Mouse (Mus musculus): ENCODE data around the gene Rab19. TPM values are rescaled to one million over a fixed set of nuclear protein-coding genes. Genes with fewer than 3 reads are reported as not detected.

Gene Rab19
- polyA plus RNA-seq, 1 experiment from 2014 or later: 0.30 TPM

GRCm38 (mm10) chr6:39420867-39421266 is 39.9 kb downstream of the Rab19 start:
- Histone ChIP-seq H3K27ac (ENCODE audit: low read length) (no peak overlapping the region), H3K9me3 (ENCODE audit: control insufficient read depth, low read length) (no peaks in the 10 kb centered on the region)
- 44% methylated on average over 4 of the region's 4 CpGs for WGBS

GRCm38 (mm10) chr6:39423130-39423551 is 42.2 kb downstream of the Rab19 start:
- Histone ChIP-seq H3K4me2 (ENCODE audit: low read length) (no peak overlapping the region), H3K4me1 (replicated peaks; ENCODE audit: control insufficient read depth, insufficient read depth, low read length) (peaks cover 3% of the 10 kb centered on the region), H3K36me3 (ENCODE audit: control insufficient read depth, insufficient read depth) (no peaks in the 10 kb centered on the region), H3K9ac (replicated peaks; ENCODE audit: low read depth, low read length) (no peak overlapping the region), H3K9me3 (ENCODE audit: control insufficient read depth, low read length) (no peaks in the 10 kb centered on the region), H3K4me3 (replicated peaks; ENCODE audit: low read length) (no peak overlapping the region), H3K27ac (ENCODE audit: low read length) (no peak overlapping the region), H3K27me3 (replicated peaks; ENCODE audit: control insufficient read depth, insufficient read depth, low read length) (no peaks in the 10 kb centered on the region)
- 71% methylated on average over 6 of the region's 6 CpGs for WGBS
- ATAC-seq: no peak

More at GRCm38 (mm10) chr6:39420867-39421266, 39.9 kb downstream of the Rab19 start:
- Histone ChIP-seq H3K4me2 (ENCODE audit: low read length) (no peak overlapping the region), H3K4me1 (replicated peaks; ENCODE audit: control insufficient read depth, insufficient read depth, low read length) (peaks cover 13% of the 10 kb centered on the region), H3K9ac (replicated peaks; ENCODE audit: low read depth, low read length) (no peak overlapping the region), H3K4me3 (replicated peaks; ENCODE audit: low read length) (peak overlapping the region; percentile 90), H3K36me3 (ENCODE audit: control insufficient read depth, insufficient read depth) (no peaks in the 10 kb centered on the region), H3K27me3 (replicated peaks; ENCODE audit: control insufficient read depth, insufficient read depth, low read length) (no peaks in the 10 kb centered on the region)
- no peak for ATAC-seq

- no peaks in the 10 kb centered on the region for H3K27me3 ChIP-seq (replicated peaks; ENCODE audit: control insufficient read depth, insufficient read depth, low read length)
- no peak overlapping the region for H3K4me3 ChIP-seq (replicated peaks; ENCODE audit: low read length)
- no peak overlapping the region for H3K27ac ChIP-seq (ENCODE audit: low read length)
- no peaks in the 10 kb centered on the region for H3K36me3 ChIP-seq (ENCODE audit: control insufficient read depth, insufficient read depth)
- no peaks in the 10 kb centered on the region for H3K9me3 ChIP-seq (ENCODE audit: control insufficient read depth, low read length)
- ATAC-seq: no peak
- 93% methylated on average over 7 of the region's 7 CpGs for WGBS
- H3K4me2 ChIP-seq (ENCODE audit: low read length): no peak overlapping the region
- no peaks in the 10 kb centered on the region; the same call in 1 of the 2 replicates for H3K4me1 ChIP-seq (replicated peaks; ENCODE audit: control insufficient read depth, insufficient read depth, low read length)
- no peak overlapping the region for H3K9ac ChIP-seq (replicated peaks; ENCODE audit: low read depth, low read length)
Measured at GRCm38 (mm10) chr6:39423686-39424085, 42.7 kb downstream of the Rab19 start.

GRCm38 (mm10) chr6:39425181-39425580 is 44.2 kb downstream of the Rab19 start:
- no peaks in the 10 kb centered on the region for H3K36me3 ChIP-seq (ENCODE audit: control insufficient read depth, insufficient read depth)
- H3K4me3 ChIP-seq (replicated peaks; ENCODE audit: low read length): no peak overlapping the region
- no peak for ATAC-seq
- H3K4me1 ChIP-seq (replicated peaks; ENCODE audit: control insufficient read depth, insufficient read depth, low read length): no peaks in the 10 kb centered on the region
- H3K27me3 ChIP-seq (replicated peaks; ENCODE audit: control insufficient read depth, insufficient read depth, low read length): no peaks in the 10 kb centered on the region
- no peak overlapping the region for H3K9ac ChIP-seq (replicated peaks; ENCODE audit: low read depth, low read length)
- H3K9me3 ChIP-seq (ENCODE audit: control insufficient read depth, low read length): no peaks in the 10 kb centered on the region
- 89% methylated on average over 2 of the region's 2 CpGs for WGBS
- H3K27ac ChIP-seq (ENCODE audit: low read length): no peak overlapping the region
- H3K4me2 ChIP-seq (ENCODE audit: low read length): no peak overlapping the region

GRCm38 (mm10) chr6:39426725-39427124 is 45.8 kb downstream of the Rab19 start:
- WGBS: 90% methylated on average over 4 of the region's 4 CpGs
- Histone ChIP-seq H3K27me3 (replicated peaks; ENCODE audit: control insufficient read depth, insufficient read depth, low read length) (no peaks in the 10 kb centered on the region), H3K4me3 (replicated peaks; ENCODE audit: low read length) (no peak overlapping the region), H3K36me3 (ENCODE audit: control insufficient read depth, insufficient read depth) (no peaks in the 10 kb centered on the region), H3K9me3 (ENCODE audit: control insufficient read depth, low read length) (no peaks in the 10 kb centered on the region), H3K27ac (ENCODE audit: low read length) (no peak overlapping the region), H3K4me1 (replicated peaks; ENCODE audit: control insufficient read depth, insufficient read depth, low read length) (no peaks in the 10 kb centered on the region), H3K9ac (replicated peaks; ENCODE audit: low read depth, low read length) (no peak overlapping the region), H3K4me2 (ENCODE audit: low read length) (no peak overlapping the region)
- no peak for ATAC-seq

GRCm38 (mm10) chr6:39427276-39428003 is 46.5 kb downstream of the Rab19 start:
- no peaks in the 10 kb centered on the region for H3K27me3 ChIP-seq (replicated peaks; ENCODE audit: control insufficient read depth, insufficient read depth, low read length)
- no peaks in the 10 kb centered on the region for H3K4me1 ChIP-seq (replicated peaks; ENCODE audit: control insufficient read depth, insufficient read depth, low read length)
- no peak for ATAC-seq
- H3K9ac ChIP-seq (replicated peaks; ENCODE audit: low read depth, low read length): no peak overlapping the region
- no peak overlapping the region for H3K27ac ChIP-seq (ENCODE audit: low read length)
- H3K4me3 ChIP-seq (replicated peaks; ENCODE audit: low read length): no peak overlapping the region
- no peak overlapping the region for H3K4me2 ChIP-seq (ENCODE audit: low read length)
- no peaks in the 10 kb centered on the region for H3K9me3 ChIP-seq (ENCODE audit: control insufficient read depth, low read length)
- H3K36me3 ChIP-seq (ENCODE audit: control insufficient read depth, insufficient read depth): no peaks in the 10 kb centered on the region
- WGBS: 82% methylated on average over 4 of the region's 4 CpGs

GRCm38 (mm10) chr6:39429007-39429788 is 48.2 kb downstream of the Rab19 start:
- no peak for ATAC-seq
- Histone ChIP-seq H3K4me2 (ENCODE audit: low read length) (no peak overlapping the region), H3K4me3 (replicated peaks; ENCODE audit: low read length) (no peak overlapping the region), H3K9ac (replicated peaks; ENCODE audit: low read depth, low read length) (no peak overlapping the region), H3K4me1 (replicated peaks; ENCODE audit: control insufficient read depth, insufficient read depth, low read length) (no peaks in the 10 kb centered on the region), H3K27me3 (replicated peaks; ENCODE audit: control insufficient read depth, insufficient read depth, low read length) (no peaks in the 10 kb centered on the region), H3K27ac (ENCODE audit: low read length) (no peak overlapping the region), H3K9me3 (ENCODE audit: control insufficient read depth, low read length) (no peaks in the 10 kb centered on the region), H3K36me3 (ENCODE audit: control insufficient read depth, insufficient read depth) (no peaks in the 10 kb centered on the region)
- 81% methylated on average over 6 of the region's 6 CpGs for WGBS

GRCm38 (mm10) chr6:39430722-39431121 is 49.7 kb downstream of the Rab19 start:
- Histone ChIP-seq H3K4me3 (replicated peaks; ENCODE audit: low read length) (no peak overlapping the region), H3K9me3 (ENCODE audit: control insufficient read depth, low read length) (no peaks in the 10 kb centered on the region), H3K4me1 (replicated peaks; ENCODE audit: control insufficient read depth, insufficient read depth, low read length) (no peaks in the 10 kb centered on the region), H3K4me2 (ENCODE audit: low read length) (no peak overlapping the region), H3K27me3 (replicated peaks; ENCODE audit: control insufficient read depth, insufficient read depth, low read length) (no peaks in the 10 kb centered on the region), H3K9ac (replicated peaks; ENCODE audit: low read depth, low read length) (no peak overlapping the region), H3K27ac (ENCODE audit: low read length) (no peak overlapping the region), H3K36me3 (ENCODE audit: control insufficient read depth, insufficient read depth) (no peaks in the 10 kb centered on the region)
- ATAC-seq: no peak
- 79% methylated on average over 11 of the region's 11 CpGs for WGBS

- WGBS: 90% methylated on average over 4 of the region's 4 CpGs
- H3K27ac ChIP-seq (ENCODE audit: low read length): no peak overlapping the region
- H3K9me3 ChIP-seq (ENCODE audit: control insufficient read depth, low read length): no peaks in the 10 kb centered on the region
- H3K4me1 ChIP-seq (replicated peaks; ENCODE audit: control insufficient read depth, insufficient read depth, low read length): no peaks in the 10 kb centered on the region
- no peaks in the 10 kb centered on the region for H3K36me3 ChIP-seq (ENCODE audit: control insufficient read depth, insufficient read depth)
- no peak for ATAC-seq
- H3K4me3 ChIP-seq (replicated peaks; ENCODE audit: low read length): no peak overlapping the region
- no peak overlapping the region for H3K9ac ChIP-seq (replicated peaks; ENCODE audit: low read depth, low read length)
- no peak overlapping the region for H3K4me2 ChIP-seq (ENCODE audit: low read length)
- no peaks in the 10 kb centered on the region for H3K27me3 ChIP-seq (replicated peaks; ENCODE audit: control insufficient read depth, insufficient read depth, low read length)
Measured at GRCm38 (mm10) chr6:39433174-39433573, 52.2 kb downstream of the Rab19 start.

All from forebrain, embryonic 16.5 days (tissue).